Mouse (Mus musculus) layer of hippocampus, postnatal 14 days (tissue): Measurements from ENCODE around the gene Il2ra. TPM values are rescaled to one million over a fixed set of nuclear protein-coding genes. Genes with fewer than 3 reads are reported as not detected.

ENCODE experiments used
- DNase-seq, 2 experiments: peaks; one replicate each; pipeline ENCODE4 v3.0.0; 2021 to 2022; ENCODE audit warnings: low spot score in 2 of 2, mixed read lengths in 1 of 2
- total RNA-seq, 2 experiments: library from RNA; stranded (reverse); gene quantifications; 2 replicates each; pipeline ENCODE4 v1.2.3; 2021

The Il2ra gene
- total RNA-seq, 2 experiments from 2014 or later, result 0.17 TPM; not detected in 1

DNA sequence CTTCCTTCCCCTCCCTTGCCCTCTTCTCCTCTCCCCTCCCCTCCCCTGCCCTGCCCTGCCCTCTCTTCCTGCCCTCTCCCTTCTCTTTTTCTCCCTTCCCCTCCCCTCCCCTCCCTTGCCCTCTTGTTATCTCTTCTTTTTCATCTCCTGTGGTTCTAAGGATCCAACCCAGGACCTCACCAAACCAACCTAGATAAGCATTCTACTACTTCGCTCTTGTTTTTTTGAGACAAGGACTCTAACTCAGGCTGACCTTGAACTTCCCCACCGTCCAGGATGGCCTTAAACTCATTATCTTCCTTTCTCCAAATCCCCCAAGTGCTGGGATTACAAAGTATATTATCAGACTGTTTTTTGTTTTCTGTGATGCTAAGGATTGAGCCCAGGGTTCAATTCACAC, 10.2 kb downstream of the Il2ra start:
- DNase-seq, result no peak

GRCm38 (mm10) chr2:11653330-11653729, 10.7 kb downstream of the Il2ra start:
- DNase-seq, result no peak

DNA sequence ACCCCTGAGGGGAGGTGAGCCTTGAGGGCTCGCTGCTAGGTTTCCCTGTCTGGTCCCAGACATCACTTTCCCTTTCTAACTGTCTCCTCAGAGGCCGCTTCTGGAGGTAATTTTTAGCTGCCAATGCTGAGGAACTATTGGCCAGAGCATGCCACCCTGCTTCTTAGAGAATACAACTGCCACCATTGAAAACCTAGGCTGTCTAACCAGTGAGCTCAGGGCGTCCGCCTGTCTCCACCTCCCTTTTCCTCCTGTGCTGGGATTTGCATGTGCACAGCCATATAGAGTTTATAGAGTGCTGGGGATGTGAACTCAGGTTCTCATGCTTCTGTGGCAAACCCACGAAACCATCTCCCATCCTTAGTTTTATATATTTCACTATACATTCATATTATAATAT, 11.2 kb downstream of the Il2ra start:
- no peak for DNase-seq

DNA sequence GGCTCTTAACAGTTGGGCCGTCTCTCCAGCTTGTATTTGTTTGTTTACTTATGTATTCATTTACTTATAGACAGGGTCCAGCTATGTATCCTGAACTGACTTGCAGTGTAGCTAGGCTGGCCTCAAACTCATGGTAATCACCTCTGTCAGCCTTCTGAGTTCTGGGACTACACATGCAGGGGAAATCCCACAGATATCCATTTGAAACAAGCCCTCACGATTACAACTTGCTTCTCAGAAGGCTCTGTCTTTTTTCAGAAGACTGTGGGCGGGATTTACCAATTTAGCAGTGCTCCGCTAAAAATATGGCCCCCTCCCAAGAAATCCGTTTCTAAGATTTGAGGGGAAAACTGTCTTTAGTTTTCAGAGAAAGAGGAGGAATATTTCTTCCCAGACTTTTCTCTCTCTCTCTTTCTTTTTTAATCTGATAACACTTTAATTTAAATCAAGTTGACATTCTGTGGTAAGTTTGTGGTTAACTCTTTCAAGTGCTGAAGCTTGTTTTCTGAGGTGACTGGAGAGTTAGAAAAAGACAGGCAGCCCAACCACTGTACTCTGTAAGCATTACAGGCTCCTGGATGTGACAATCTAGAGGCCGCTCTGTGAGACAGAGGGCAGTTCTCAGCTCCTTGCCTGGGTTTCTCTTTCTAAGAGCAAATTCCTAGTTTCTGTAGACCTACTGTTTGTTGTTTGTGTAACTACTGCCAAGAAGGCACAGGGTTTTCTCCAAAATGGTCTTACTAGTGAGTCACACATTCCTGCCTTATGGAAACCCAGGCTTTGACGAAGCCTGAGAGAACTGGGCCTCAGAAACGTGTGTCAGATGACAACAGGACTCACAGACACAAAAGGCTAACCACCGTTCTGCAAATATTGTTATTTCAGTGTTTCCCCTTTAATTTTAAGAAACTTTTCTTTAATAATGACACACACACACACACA, 12.7 kb downstream of the Il2ra start:
- DNase-seq, result peak in 1 of 2 experiments; percentile 7

- no peak for DNase-seq
These were observed 15.0 kb downstream of the Il2ra start for GRCm38 (mm10) chr2:11657581-11657980.

- no peak for DNase-seq
These were observed 16.7 kb downstream of the Il2ra start for GRCm38 (mm10) chr2:11659263-11659662.

- DNase-seq, result no peak
These were observed 19.7 kb downstream of the Il2ra start for GRCm38 (mm10) chr2:11662143-11662906.

DNA sequence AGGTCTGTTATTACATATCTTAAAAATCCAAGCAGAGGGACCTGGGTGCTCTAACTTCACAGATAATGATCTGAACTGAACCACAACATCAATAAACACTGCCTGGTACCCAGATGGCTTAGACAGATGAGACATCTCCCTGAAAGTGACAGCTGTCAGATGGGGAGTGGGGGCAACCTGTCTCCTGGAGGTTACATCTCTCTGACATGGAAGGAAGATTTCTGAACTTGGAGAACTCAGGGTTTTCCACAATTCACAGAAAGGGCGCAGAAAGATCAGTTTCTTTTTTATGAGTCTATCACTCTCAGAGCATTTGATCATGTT, 20.3 kb downstream of the Il2ra start:
- DNase-seq, result no peak

DNA sequence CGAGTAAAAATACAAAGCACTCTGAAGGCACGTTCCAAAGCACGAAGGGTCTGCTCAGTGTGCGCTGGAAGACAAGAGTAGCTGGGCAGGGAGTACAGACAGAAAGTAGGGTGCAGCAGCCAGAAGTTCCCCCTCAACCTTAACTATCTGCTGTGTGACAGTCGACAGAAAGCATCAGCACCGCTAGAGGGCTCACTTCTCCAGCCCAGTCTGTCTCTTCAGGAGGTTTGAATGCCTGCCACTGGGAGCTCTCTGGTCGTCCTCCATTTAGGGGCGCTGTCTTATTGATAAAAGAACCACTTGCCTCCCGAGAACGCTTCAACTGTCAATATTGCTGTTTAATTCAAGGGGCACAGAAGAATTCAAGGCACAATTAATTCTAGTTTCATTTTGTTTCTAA, 21.4 kb downstream of the Il2ra start:
- DNase-seq, result peak; percentile 77 to 91

DNA sequence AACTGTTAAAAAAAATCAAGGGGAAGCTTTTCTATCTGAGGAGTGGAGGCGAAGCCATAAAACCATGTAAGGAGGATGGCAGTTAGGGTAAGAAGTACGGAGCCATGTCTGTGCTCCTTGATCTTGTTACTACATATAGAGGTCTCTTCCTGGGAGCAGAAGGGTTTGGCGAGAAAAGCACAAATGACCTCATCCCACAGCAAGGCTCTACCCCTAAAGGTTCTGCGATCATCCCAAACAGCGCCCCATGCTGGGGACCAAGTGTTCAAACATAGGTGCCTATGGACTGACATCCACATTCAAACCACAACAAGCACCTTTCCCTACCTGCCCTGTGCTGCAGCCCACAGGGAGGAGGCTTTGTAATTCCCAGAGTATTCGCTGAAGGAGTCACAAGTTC, 21.8 kb downstream of the Il2ra start:
- peak; percentile 8 to 25 for DNase-seq

DNA sequence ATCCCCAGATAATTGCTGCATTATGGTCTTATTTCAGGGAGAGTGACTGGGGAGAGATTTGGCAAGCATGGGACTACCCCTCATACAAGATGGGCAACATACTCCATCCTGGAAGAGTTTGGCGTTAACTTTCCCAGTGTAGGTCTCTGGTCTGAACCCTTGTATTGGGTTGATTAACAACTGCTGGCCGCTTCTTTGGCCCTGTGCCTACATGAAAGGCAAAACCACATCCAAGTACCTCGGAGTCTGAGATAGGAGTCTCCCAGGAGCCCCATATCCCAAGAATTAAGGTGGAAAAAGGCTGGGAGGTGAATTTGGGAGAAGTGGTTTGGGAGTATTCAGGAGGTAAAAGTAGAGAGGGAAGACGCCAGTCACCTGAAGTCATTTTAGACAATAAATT, 22.2 kb downstream of the Il2ra start:
- DNase-seq, result no peak

GRCm38 (mm10) chr2:11665326-11665725, 22.7 kb downstream of the Il2ra start:
- no peak for DNase-seq

DNA sequence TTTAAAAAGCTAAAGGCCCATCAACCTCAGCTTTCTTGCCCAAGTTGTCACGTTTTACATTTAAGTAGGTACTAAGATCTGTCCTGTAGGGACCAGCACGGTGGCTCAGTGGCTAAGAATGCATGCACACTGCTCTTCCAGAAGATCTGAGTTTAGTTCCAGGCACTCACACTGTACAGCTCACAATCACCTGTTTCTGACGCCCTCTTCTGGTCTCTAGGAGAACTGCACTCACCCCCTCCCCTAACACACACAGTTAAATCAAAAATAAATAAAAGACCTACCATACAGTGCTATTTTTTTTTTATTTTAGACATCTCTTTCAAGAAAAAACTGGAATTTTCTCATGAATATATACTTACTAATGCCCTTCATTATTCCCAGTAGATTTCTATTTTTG, 29.5 kb downstream of the Il2ra start:
- DNase-seq, result no peak

- no peak for DNase-seq
These were observed 37.0 kb downstream of the Il2ra start for GRCm38 (mm10) chr2:11679626-11680025.

DNA sequence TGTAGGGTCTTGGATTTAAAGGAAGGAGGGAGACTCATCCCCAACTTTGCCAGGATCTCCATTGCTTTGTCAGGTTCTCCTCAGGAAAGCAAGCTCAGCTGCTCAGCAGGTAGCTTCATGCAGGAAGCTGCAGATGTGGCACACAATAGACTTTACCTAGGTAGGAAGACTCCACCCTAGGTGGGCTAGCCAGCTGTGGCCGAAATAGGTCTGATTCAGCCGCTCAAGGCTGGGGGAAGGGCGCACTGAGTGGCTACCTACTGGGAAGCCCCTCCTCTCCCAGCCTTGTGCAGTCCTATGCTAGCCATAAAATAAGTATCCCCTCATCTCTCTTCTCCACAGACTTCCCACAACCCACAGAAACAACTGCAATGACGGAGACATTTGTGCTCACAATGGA, 40.1 kb downstream of the Il2ra start:
- DNase-seq, result no peak

- no peak for DNase-seq
These were observed 43.9 kb downstream of the Il2ra start for GRCm38 (mm10) chr2:11686512-11686911.

DNA sequence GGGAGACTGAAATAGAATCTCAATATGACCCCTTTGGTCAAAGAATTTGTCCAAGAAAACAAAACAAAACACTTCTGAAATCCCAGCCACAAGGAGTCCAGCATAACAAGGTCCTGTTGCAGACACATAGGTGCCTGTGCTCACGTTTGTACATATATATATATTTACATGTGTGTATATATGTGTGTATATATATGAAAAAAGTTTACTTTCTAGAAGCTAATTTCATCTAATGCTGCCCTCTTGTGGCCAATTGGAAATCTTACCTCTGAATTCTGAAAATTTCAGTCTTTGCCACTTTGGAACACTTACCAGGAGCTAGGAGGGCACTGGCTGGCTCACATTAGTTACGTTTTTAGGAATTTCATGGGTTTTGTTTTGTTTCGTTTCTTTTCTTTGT, 44.8 kb downstream of the Il2ra start:
- no peak for DNase-seq

DNA sequence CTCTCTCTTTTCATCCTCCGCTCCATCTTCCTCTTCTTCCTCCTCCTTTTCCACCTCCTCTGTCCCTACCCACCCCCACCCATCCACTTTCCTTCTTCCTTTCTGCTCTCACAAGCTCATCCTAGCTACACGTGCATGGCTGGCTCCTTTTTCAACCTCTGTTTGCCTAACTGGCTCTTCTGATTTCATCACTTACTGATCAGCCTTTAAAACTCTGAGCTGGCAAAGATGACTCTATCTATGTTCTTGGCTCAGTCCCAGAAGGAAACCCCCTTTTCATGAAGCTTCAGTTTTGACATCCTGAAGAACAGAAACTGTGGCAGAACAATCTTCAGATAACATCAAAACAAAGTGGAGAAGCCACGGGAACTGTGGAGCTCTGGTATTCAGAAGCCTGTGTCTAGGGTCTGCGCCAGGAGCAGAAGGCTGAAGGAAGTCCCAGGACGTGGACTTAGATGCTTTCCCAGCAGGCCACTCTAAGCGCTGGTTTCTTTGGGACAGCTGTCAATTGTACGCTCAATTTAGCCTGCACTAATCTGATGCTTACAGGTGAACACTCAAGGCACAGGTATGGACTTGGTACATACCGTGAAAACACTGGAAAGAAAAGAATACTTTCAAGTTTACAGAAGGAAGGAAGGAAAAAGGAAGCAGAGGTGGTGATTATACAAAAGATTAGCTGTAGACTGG, 47.7 kb downstream of the Il2ra start:
- no peak for DNase-seq

GRCm38 (mm10) chr2:11693352-11693751, 50.7 kb downstream of the Il2ra start:
- no peak for DNase-seq

DNA sequence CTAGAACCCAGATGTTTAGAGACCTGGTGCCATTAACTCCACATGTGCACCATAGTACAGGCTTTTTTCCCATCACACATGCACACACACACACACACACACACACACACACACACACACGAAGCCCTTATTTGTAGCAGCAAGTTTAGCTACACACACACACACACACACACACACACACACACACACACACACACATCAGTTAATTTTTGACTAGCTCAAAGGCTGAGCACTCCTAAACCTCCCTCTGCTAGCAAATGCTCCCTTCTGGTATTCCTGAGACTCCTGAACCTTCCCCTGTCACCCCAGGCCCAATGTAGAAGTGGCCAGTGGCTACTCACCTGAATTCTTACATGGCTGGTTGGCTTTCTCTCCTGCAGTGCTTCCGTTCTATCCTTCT, 51.5 kb downstream of the Il2ra start:
- DNase-seq, result no peak

DNA sequence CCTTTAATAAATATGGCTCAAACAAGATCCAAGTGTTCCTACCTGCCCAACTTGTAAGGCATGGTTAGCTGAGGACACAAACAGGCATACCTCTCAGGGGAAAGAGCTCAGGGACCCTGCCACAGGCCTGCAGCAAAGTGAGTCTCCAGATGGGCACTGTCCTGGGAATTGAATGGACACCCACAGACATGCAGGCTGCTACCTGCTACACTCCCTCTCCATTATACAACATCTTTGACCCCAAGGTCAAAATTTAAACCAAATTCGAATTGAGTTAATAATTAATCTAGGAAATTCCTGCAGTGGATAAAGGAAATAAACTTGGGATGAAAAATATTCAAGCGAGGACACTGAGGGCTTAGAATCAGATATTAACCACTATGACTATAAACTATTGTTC, 53.3 kb downstream of the Il2ra start:
- DNase-seq, result no peak

GRCm38 (mm10) chr2:11698994-11699393, 56.4 kb downstream of the Il2ra start:
- no peak for DNase-seq
